Mouse (Mus musculus) forebrain, embryonic 14.5 days (tissue): ENCODE results near the gene Gm20479. TPM values are rescaled to one million over a fixed set of nuclear protein-coding genes. Genes with fewer than 3 reads are reported as not detected.

Source experiments
- ATAC-seq: fragments of 200-750 bp; cut with Nextera tagmentation; 2 replicates; pipeline ENCODE4 v1.8.0; 2017; ENCODE audit warnings: mild to moderate bottlenecking, moderate library complexity
- DNase-seq: peaks from one replicate; pipeline ENCODE4 v3.0.0-alpha.2; 2015; ENCODE audit warnings: low spot score
- H3K27ac ChIP-seq: fragments of 300-500 bp; sonication (generic); 2 replicates; pipeline ENCODE4 v1.5.1; 2014; ENCODE audit warnings: low read depth, mild to moderate bottlenecking, control low read depth, low read length, moderate library complexity
- H3K27me3 ChIP-seq: fragments of 300-500 bp; sonication (generic); replicated peaks from 2 replicates; pipeline ENCODE4 v1.6.1; 2014; ENCODE audit warnings: low read length, control low read depth, mixed read lengths; ENCODE audit not compliant: control insufficient read depth, insufficient read depth
- H3K36me3 ChIP-seq: fragments of 300-500 bp; sonication (generic); 2 replicates; pipeline ENCODE4 v1.6.1; 2014; ENCODE audit warnings: low read length, control low read depth; ENCODE audit not compliant: control insufficient read depth, insufficient read depth
- H3K4me1 ChIP-seq: fragments of 300-500 bp; sonication (generic); 2 replicates; pipeline ENCODE4 v1.6.1; 2014; ENCODE audit warnings: antibody characterized with exemption, low read length, control low read depth; ENCODE audit not compliant: control insufficient read depth, insufficient read depth
- H3K4me2 ChIP-seq: fragments of 300-500 bp; sonication (generic); 2 replicates; pipeline ENCODE4 v1.6.1; 2014; ENCODE audit warnings: mild to moderate bottlenecking, control low read depth, low read length
- H3K4me3 ChIP-seq: fragments of 300-500 bp; sonication (generic); 2 replicates; pipeline ENCODE4 v1.5.1; 2014; ENCODE audit warnings: low read depth, low read length, control low read depth
- H3K9ac ChIP-seq: fragments of 300-500 bp; sonication (generic); 2 replicates; pipeline ENCODE4 v1.6.1; 2014; ENCODE audit warnings: mild to moderate bottlenecking, low read length, control low read depth, moderate library complexity
- H3K9me3 ChIP-seq: fragments of 300-500 bp; sonication (generic); replicated peaks from 2 replicates; pipeline ENCODE4 v1.6.1; 2016; ENCODE audit warnings: low read length, control low read depth, mixed read lengths; ENCODE audit not compliant: control insufficient read depth
- WGBS: fragments of 180-500 bp; shearing (Covaris S2); extraction: QIAGEN DNeasy Blood & Tissue Kit; methylation state at CpG from one replicate; pipeline ENCODE4 v1.1.7; 2014; 5-methylcytosine and 5-hydroxymethylcytosine counted together
- polyA plus RNA-seq: library from polyadenylated mRNA; unstranded; fragments of >200 nt; fragmentation: Nextera tagmentation; extraction: Ambion mirVana; gene quantifications from 2 replicates; pipeline ENCODE4 v1.2.1, GENCODE M21; 2014

The Gm20479 gene
- polyA plus RNA-seq, 1 experiment from 2014 or later: 0.38 TPM

GRCm38 (mm10) chr7:27360749-27361148, 3.5 kb upstream of the Gm20479 start:
- H3K9me3 ChIP-seq: no peaks in the 10 kb centered on the region
- H3K27ac ChIP-seq: no peak overlapping the region
- H3K4me1 ChIP-seq: peaks cover 6% of the 10 kb centered on the region; the same call in 1 of the 2 replicates
- 54% methylated on average over 6 of the region's 6 CpGs for WGBS
- ATAC-seq (no peak), DNase-seq (no peak)
- H3K4me3 ChIP-seq: 0 out of 2 replicates have a peak overlapping the region, but pooled peaks have one; percentile 48
- peak overlapping the region; percentile 64 for H3K4me2 ChIP-seq
- peaks cover 45% of the 10 kb centered on the region for H3K27me3 ChIP-seq
- H3K9ac ChIP-seq: no peak overlapping the region
- no peaks in the 10 kb centered on the region for H3K36me3 ChIP-seq

GRCm38 (mm10) chr7:27359706-27360358, 2.6 kb upstream of the Gm20479 start:
- no peaks in the 10 kb centered on the region for H3K9me3 ChIP-seq
- H3K4me1 ChIP-seq: peaks cover 9% of the 10 kb centered on the region
- 87% methylated on average over 9 of the region's 9 CpGs for WGBS
- H3K9ac ChIP-seq: no peak overlapping the region
- H3K36me3 ChIP-seq: no peaks in the 10 kb centered on the region
- H3K4me2 ChIP-seq: no peak overlapping the region
- DNase-seq (no peak), ATAC-seq (no peak)
- H3K4me3 ChIP-seq: no peak overlapping the region
- H3K27me3 ChIP-seq: peaks cover 36% of the 10 kb centered on the region
- no peak overlapping the region for H3K27ac ChIP-seq

GRCm38 (mm10) chr7:27359162-27359561, 1.9 kb upstream of the Gm20479 start:
- Histone ChIP-seq H3K4me1 (peaks cover 16% of the 10 kb centered on the region), H3K4me3 (no peak overlapping the region), H3K4me2 (no peak overlapping the region), H3K27ac (no peak overlapping the region), H3K9ac (no peak overlapping the region), H3K9me3 (no peaks in the 10 kb centered on the region), H3K27me3 (peaks cover 29% of the 10 kb centered on the region), H3K36me3 (no peaks in the 10 kb centered on the region)
- WGBS: 66% methylated on average over 2 of the region's 2 CpGs
- ATAC-seq (no peak), DNase-seq (no peak)

GRCm38 (mm10) chr7:27357595-27357978, 368 bp upstream of the Gm20479 start:
- Histone ChIP-seq H3K4me2 (no peak overlapping the region), H3K4me1 (peaks cover 16% of the 10 kb centered on the region), H3K27me3 (peaks cover 21% of the 10 kb centered on the region), H3K9me3 (no peaks in the 10 kb centered on the region), H3K9ac (no peak overlapping the region), H3K27ac (no peak overlapping the region), H3K4me3 (no peak overlapping the region), H3K36me3 (peaks cover 11% of the 10 kb centered on the region; the same call in 1 of the 2 replicates)
- 25% methylated on average over 3 of the region's 3 CpGs for WGBS
- ATAC-seq: no peak
- no peak for DNase-seq

- DNase-seq: no peak
- Histone ChIP-seq H3K4me2 (peak overlapping the region; percentile 67), H3K4me3 (peak overlapping the region; percentile 72), H3K27me3 (peaks cover 21% of the 10 kb centered on the region), H3K9me3 (no peaks in the 10 kb centered on the region), H3K36me3 (peaks cover 24% of the 10 kb centered on the region), H3K27ac (no peak overlapping the region), H3K4me1 (peaks cover 16% of the 10 kb centered on the region), H3K9ac (peak overlapping the region; percentile 30; the same call in 1 of the 2 replicates)
- ATAC-seq: peak; percentile 50
- WGBS: 2% methylated on average over 16 of the region's 16 CpGs
These were observed 971 bp downstream of the Gm20479 start for GRCm38 (mm10) chr7:27356248-27356647.

GRCm38 (mm10) chr7:27355745-27356240, 1.4 kb downstream of the Gm20479 start, which contains the start of gene Shkbp1:
Gene Shkbp1, minus strand, starts transcription at chr7:27356019.
- 1% methylated on average over 34 of the region's 34 CpGs for WGBS
- Histone ChIP-seq H3K4me1 (peaks cover 16% of the 10 kb centered on the region), H3K27ac (no peak within 1 kb of the TSS; the same call in none of the 2 replicates), H3K9me3 (no peaks in the 10 kb centered on the region), H3K4me2 (peak within 1 kb of the TSS; percentile 67), H3K36me3 (peaks cover 28% of the 10 kb centered on the region), H3K9ac (peak within 1 kb of the TSS; percentile 78), H3K27me3 (peaks cover 21% of the 10 kb centered on the region), H3K4me3 (peak within 1 kb of the TSS; percentile 72)
- peak; percentile 97 for DNase-seq
- peak; percentile 94 for ATAC-seq

GRCm38 (mm10) chr7:27355261-27355660, 2.0 kb downstream of the Gm20479 start:
- H3K4me2 ChIP-seq: peak overlapping the region; percentile 67
- no peak overlapping the region; the same call in 1 of the 2 replicates for H3K27ac ChIP-seq
- no peaks in the 10 kb centered on the region for H3K9me3 ChIP-seq
- H3K27me3 ChIP-seq: peaks cover 21% of the 10 kb centered on the region
- DNase-seq (no peak), ATAC-seq (peak; percentile 18)
- H3K4me3 ChIP-seq: peak overlapping the region; percentile 72
- peaks cover 16% of the 10 kb centered on the region for H3K4me1 ChIP-seq
- 9% methylated on average over 14 of the region's 14 CpGs for WGBS
- peaks cover 34% of the 10 kb centered on the region for H3K36me3 ChIP-seq
- H3K9ac ChIP-seq: peak overlapping the region; percentile 78

GRCm38 (mm10) chr7:27354783-27355182, 2.4 kb downstream of the Gm20479 start:
- WGBS: 44% methylated on average over 4 of the region's 4 CpGs
- DNase-seq (no peak), ATAC-seq (no peak)
- Histone ChIP-seq H3K9me3 (no peaks in the 10 kb centered on the region), H3K4me2 (peak overlapping the region; percentile 67), H3K9ac (peak overlapping the region; percentile 78), H3K4me1 (peaks cover 16% of the 10 kb centered on the region), H3K4me3 (peak overlapping the region; percentile 72), H3K27me3 (peaks cover 21% of the 10 kb centered on the region), H3K27ac (no peak overlapping the region), H3K36me3 (peaks cover 36% of the 10 kb centered on the region)

- Histone ChIP-seq H3K4me2 (peak overlapping the region; percentile 67), H3K4me3 (peak overlapping the region; percentile 72), H3K4me1 (peaks cover 16% of the 10 kb centered on the region), H3K27me3 (peaks cover 21% of the 10 kb centered on the region), H3K27ac (no peak overlapping the region), H3K36me3 (peaks cover 39% of the 10 kb centered on the region), H3K9ac (peak overlapping the region; percentile 78; the same call in 1 of the 2 replicates), H3K9me3 (no peaks in the 10 kb centered on the region)
- peak; percentile 85 for DNase-seq
- WGBS: 22% methylated on average over 6 of the region's 6 CpGs
- no peak; the same call in 1 of the 2 replicates for ATAC-seq
These were observed 3.1 kb downstream of the Gm20479 start for GRCm38 (mm10) chr7:27354144-27354543.
